Mouse (Mus musculus) C2C12 (cell line): ENCODE results near the gene Mark3.

ENCODE experiments used
- CEBPB ChIP-seq: IDR thresholded peaks from one replicate; pipeline ENCODE4 v1.6.1; 2011; ENCODE audit warnings: low read depth, mild to moderate bottlenecking, control low read depth, moderate library complexity
- CTCF ChIP-seq: IDR thresholded peaks from one replicate; pipeline ENCODE4 v1.5.1; 2011; ENCODE audit not compliant: control insufficient read depth, insufficient read depth, insufficient read length
- MAX ChIP-seq: IDR thresholded peaks from one replicate; pipeline ENCODE4 v1.6.1; 2011; ENCODE audit warnings: mild to moderate bottlenecking, control low read depth
- MYOD1 ChIP-seq: IDR thresholded peaks from one replicate; pipeline ENCODE4 v1.6.1; 2011; ENCODE audit warnings: low read depth; ENCODE audit not compliant: control insufficient read depth, insufficient read length
- USF1 ChIP-seq: IDR thresholded peaks from one replicate; pipeline ENCODE4 v1.6.1; 2011; ENCODE audit warnings: low read depth, mild to moderate bottlenecking, control low read depth, moderate library complexity

DNA sequence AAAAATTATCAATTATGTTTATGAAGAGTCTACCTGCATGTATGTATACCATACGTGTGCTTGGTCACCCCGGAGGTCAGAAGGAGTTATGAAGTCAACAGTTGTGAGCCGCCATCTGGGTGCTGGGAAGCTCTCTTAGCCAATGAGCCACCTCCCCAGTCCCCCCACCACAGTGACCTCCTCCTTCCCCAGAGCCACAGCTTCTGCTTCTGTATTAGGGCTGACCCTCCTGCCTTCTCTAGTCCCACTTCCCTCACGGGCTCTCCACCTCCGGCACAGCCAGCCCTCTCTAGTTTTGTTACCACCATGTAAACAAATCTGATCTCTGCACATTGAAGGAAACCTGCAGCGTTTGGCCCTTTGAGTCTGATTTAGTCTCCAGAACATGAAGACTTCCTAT is 16.8 kb upstream of the Mark3 start:
- TF ChIP-seq CTCF (no peak), MAX (no peak), USF1 (no peak), MYOD1 (no peak), CEBPB (no peak)
